Mouse (Mus musculus): ENCODE measurements at regions not wholly inside any gene's neighbourhood (a gene's known extent, or its start where the extent isn't known, plus 50 kb on each side); places are given as distances from the start of the nearest gene placed in this dataset.

DNA sequence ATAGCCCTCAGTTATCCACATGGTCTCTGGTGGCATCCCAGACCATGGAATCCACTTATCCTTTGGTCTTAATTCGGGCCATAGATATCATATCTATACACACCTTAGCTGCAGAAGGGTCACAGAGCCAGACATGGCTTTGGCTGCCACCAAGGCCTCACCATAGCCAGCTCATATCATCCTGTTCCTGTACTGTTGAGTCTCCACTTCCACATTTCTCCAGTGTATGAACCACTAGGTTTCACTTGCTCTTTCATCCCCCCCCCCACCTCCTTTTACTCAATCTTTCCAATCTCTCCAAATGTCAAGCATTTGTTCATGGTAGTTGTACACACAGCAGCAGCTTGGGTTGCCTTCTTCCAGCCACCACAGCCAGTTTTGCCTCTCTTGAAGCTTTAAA, 589.2 kb downstream of the 1190002N15Rik start:
- no peak for TF ChIP-seq TCF3 (IDR thresholded peaks at IDR 0.05; ENCODE audit: insufficient read length, low read depth)
- TF ChIP-seq E2F4 (IDR thresholded peaks at IDR 0.05; ENCODE audit: insufficient read depth), result no peak
- no peak for TF ChIP-seq MYOG (IDR thresholded peaks at IDR 0.05; ENCODE audit: control insufficient read depth in 1 of 3, insufficient read depth in 1 of 3, insufficient read length in 2 of 3, low read depth in 2 of 3)
- no peak for TF ChIP-seq MAX (IDR thresholded peaks at IDR 0.05; ENCODE audit: low read depth)
- no peak for TF ChIP-seq POLR2AphosphoS2 (IDR thresholded peaks at IDR 0.05; ENCODE audit: insufficient read length, low read depth)
- TF ChIP-seq POLR2A (IDR thresholded peaks at IDR 0.05; ENCODE audit: insufficient read length, low read depth), result no peak
- TF ChIP-seq TCF12 (IDR thresholded peaks at IDR 0.05; ENCODE audit: insufficient read depth, poor library complexity, severe bottlenecking), result no peak
- no peak for TF ChIP-seq MYOD1 (IDR thresholded peaks at IDR 0.05; ENCODE audit: control insufficient read depth in 1 of 3, insufficient read length in 2 of 3, low read depth in 2 of 3)
- no peak for TF ChIP-seq USF1 (IDR thresholded peaks at IDR 0.05; ENCODE audit: low read depth)
